Mouse (Mus musculus): ENCODE measurements at regions not wholly inside any gene's neighbourhood (a gene's known extent, or its start where the extent isn't known, plus 50 kb on each side); places are given as distances from the start of the nearest gene placed in this dataset.

DNA sequence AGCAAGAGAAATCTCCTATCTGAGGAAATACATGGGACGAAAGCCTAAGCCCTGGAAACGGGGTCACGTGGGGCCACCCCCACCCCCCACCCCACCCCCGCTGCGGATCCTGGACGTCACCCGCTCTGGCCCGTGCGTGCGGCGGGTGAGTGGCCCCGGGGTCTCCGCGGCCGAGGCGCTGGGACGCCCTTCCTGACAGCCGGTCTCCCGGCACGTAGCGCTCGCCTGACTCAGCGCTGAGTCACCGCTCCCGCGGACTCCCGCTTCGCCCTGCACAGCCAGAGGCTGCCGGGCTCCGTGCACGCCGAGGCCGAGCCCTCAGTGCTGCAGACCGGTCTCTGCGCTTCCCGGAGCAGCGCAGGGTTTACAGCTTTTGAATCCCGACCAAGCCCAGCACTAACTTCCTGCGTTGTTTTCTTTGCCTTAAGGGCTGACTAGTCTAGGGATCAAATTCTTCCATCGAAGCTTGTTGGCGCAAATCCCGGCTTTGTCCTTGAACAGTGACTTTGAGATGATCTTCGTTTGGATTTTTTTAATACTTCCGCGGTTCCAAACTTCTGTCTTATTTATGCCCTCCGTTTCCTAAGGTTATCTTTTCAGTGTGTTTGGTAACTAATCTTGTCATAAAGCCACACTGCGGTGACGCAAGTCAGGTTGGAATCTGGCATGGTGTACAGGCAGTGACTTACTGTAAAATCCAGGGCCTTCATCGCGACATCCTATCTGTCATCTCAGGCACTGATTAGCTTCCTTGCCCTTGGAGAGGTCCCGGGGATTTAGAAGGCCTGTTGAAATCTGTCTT is 79.8 kb downstream of the Arrdc3 start:
- H3K27ac ChIP-seq = peak overlapping the region; percentile 88
- 2% methylated on average over 51 of the region's 51 CpGs for WGBS

DNA sequence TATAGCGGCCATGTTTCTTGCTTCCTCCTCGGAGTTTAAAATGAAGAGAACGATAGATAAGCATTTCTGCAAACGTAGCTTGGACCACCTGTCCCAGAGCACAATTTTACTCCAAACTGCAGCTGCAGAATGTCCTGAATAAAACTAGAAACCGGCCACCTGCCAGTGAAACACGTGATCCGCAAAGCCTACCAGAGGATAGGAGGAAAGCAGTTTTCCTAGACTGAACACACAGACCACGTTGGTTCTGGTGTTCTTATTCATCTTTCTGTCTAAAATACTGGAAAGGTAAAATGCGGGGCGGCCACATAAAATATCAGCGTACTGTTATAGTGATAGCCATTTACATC is 80.4 kb downstream of the Arrdc3 start:
- H3K36me3 ChIP-seq = no peaks in the 10 kb centered on the region
- DNase-seq (ENCODE audit: low spot score) = no peak
- 64% methylated on average over 11 of the region's 11 CpGs for WGBS
- H3K4me3 ChIP-seq = peak overlapping the region; percentile 57; the same call in 1 of the 2 replicates
- H3K27me3 ChIP-seq (ENCODE audit: insufficient read depth, poor library complexity, severe bottlenecking) = no peaks in the 10 kb centered on the region
- peak overlapping the region; percentile 88 for H3K27ac ChIP-seq
- no peaks in the 10 kb centered on the region for H3K9me3 ChIP-seq
- peaks cover 10% of the 10 kb centered on the region; the same call in 1 of the 2 replicates for H3K4me1 ChIP-seq

More for the DNA sequence above, 79.8 kb downstream of the Arrdc3 start:
- Histone ChIP-seq H3K4me1 (0 out of 2 replicates have a peak, but pooled peaks cover 7% of the 10 kb centered on the region), H3K9me3 (no peaks in the 10 kb centered on the region), H3K4me3 (peak overlapping the region; percentile 57), H3K36me3 (no peaks in the 10 kb centered on the region), H3K27me3 (ENCODE audit: insufficient read depth, poor library complexity, severe bottlenecking) (no peaks in the 10 kb centered on the region)
- DNase-seq (ENCODE audit: low spot score) = peak; percentile 93

DNA sequence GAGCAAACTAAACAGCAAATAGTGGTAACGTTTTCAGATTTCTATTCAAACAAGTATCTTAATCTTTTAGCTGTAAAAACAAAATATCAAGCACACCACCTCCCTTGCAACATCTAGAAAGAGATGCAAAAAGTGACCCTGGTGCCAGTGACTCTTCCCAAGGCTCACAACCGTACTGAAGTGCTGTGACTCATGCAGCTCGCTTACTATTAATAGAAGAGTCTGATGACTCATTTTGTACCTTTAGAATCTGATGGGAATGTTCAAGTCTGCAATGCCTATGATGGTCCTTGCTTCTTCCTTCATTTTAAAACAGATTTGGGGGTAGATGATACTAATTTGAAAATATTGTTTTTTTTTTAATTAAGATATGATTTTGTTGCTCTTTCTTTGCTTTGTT is 88.5 kb downstream of the Arrdc3 start:
- Histone ChIP-seq H3K27ac (no peak overlapping the region), H3K27me3 (ENCODE audit: insufficient read depth, poor library complexity, severe bottlenecking) (no peaks in the 10 kb centered on the region), H3K9me3 (no peaks in the 10 kb centered on the region), H3K36me3 (no peaks in the 10 kb centered on the region), H3K4me3 (no peak overlapping the region), H3K4me1 (peaks cover 3% of the 10 kb centered on the region)
- DNase-seq (ENCODE audit: low spot score) = no peak
- WGBS = 56% methylated on average over 3 of the region's 3 CpGs

DNA sequence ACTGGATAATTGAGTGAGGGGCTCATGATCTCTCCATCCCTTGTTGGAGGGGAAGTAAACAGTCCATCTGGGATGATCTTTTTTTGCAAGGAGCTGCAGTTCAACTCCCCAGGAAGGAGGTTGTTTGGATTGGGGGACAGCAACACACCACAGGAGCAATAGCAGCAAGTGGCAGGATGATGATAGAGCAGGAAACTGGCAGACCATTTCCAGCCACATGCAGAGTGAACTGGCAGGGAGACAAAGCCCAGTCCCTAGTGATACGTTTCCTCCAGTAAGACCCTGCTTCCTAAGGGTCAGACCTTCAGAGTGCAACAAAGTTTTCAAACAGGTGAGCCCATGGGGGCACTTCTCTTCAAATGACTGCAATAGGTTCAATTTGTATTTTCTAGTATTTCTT is 91.2 kb downstream of the Arrdc3 start:
- no peaks in the 10 kb centered on the region for H3K9me3 ChIP-seq
- 55% methylated on average over 1 of the region's 1 CpGs for WGBS

DNA sequence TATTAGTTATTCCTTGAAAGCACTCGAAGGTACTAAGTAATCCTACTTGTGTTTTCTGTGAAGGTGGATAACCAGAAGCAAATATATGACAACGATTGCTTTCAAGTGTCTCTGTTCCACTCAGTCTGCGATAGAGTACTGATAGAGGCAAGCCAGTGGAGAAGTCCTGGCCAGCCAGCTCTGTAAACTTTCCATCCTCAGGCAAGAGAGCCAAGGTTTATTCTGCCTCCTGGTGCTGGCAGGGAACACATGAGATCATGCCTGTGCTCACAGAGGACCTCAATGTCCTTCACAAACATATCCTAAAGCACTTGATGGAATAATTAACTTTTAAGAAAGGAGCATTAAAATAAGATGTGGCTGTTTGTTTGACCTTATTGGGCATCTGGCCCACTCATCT is 94.1 kb downstream of the Arrdc3 start:
- Histone ChIP-seq H3K36me3 (no peaks in the 10 kb centered on the region), H3K4me3 (no peak overlapping the region), H3K9me3 (no peaks in the 10 kb centered on the region), H3K27ac (no peak overlapping the region), H3K27me3 (ENCODE audit: insufficient read depth, poor library complexity, severe bottlenecking) (no peaks in the 10 kb centered on the region), H3K4me1 (no peaks in the 10 kb centered on the region)
- no peak for DNase-seq (ENCODE audit: low spot score)
- WGBS = 63% methylated on average over 3 of the region's 3 CpGs

More for the DNA sequence above, 91.2 kb downstream of the Arrdc3 start:
- Histone ChIP-seq H3K27ac (no peak overlapping the region; the same call in 1 of the 2 replicates), H3K27me3 (ENCODE audit: insufficient read depth, poor library complexity, severe bottlenecking) (no peaks in the 10 kb centered on the region), H3K4me3 (no peak overlapping the region), H3K36me3 (no peaks in the 10 kb centered on the region), H3K4me1 (no peaks in the 10 kb centered on the region; the same call in 1 of the 2 replicates)
- DNase-seq (ENCODE audit: low spot score) = no peak

DNA sequence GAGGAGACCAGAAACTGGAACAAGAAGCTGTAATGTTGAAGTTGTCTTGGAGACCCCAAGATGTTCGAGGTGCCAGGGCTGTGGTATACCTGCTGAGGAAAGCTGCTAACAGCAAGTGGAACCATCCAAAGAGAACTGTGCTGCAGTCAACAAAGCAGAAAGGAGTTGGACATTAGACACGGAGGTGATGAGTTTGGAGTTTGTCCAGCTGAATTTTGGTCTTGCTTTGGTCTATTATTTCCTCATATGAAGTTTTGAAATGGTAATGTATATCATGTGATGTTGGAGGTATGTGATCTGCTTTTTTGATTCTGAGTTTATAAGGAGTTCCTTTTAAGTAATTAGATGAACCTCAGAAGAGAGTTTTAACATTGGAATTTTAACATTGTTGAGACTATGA is 98.0 kb downstream of the Arrdc3 start:
- H3K27me3 ChIP-seq (ENCODE audit: insufficient read depth, poor library complexity, severe bottlenecking) = no peaks in the 10 kb centered on the region
- no peak overlapping the region for H3K27ac ChIP-seq
- 78% methylated on average over 2 of the region's 2 CpGs for WGBS
- H3K4me3 ChIP-seq = no peak overlapping the region
- DNase-seq (ENCODE audit: low spot score) = no peak
- H3K4me1 ChIP-seq = no peaks in the 10 kb centered on the region
- no peaks in the 10 kb centered on the region for H3K9me3 ChIP-seq
- no peaks in the 10 kb centered on the region for H3K36me3 ChIP-seq

DNA sequence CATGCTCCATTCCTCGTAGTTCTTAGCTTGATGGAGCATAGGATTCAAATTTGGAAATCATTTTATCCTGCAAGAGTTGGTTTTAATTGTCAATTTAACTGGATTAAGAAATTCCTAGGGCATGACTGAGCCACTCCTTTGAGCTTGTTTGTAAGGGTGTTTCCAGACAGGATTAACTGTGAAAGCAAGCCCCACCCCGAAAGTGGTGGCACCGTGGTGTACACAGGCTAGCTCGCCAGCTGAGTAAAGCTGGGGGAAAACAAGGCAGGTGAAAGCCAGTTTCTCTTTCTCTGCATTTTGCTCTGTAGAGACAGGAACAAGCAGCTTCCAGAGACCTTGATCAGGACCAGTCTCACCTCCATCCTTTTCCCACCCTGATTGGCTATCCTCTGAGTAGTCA is 103.5 kb downstream of the Arrdc3 start:
- no peak overlapping the region for H3K4me3 ChIP-seq
- no peaks in the 10 kb centered on the region for H3K27me3 ChIP-seq (ENCODE audit: insufficient read depth, poor library complexity, severe bottlenecking)
- no peak for DNase-seq (ENCODE audit: low spot score)
- peaks cover 14% of the 10 kb centered on the region for H3K4me1 ChIP-seq
- WGBS = 51% methylated on average over 4 of the region's 4 CpGs
- no peaks in the 10 kb centered on the region for H3K9me3 ChIP-seq
- H3K36me3 ChIP-seq = no peaks in the 10 kb centered on the region
- no peak overlapping the region for H3K27ac ChIP-seq

DNA sequence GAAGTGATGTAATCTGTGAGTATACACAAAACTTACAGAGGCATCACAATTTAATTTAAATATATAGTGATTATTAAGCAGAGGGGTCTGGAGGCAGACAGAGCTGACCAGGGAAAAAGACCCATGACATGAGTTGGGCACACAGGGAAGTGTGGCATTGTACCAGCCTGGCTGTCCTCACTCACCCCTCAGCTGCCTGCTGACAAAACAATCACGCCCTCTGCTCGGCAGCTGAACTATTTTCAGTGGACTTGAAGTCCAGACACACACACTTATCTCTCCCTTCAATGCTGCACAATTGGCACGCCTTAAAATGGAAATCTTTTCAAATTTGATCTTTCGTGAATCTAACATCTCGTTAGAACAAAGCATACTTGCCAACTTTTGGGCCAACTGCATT is 106.6 kb downstream of the Arrdc3 start:
- no peaks in the 10 kb centered on the region for H3K9me3 ChIP-seq
- H3K27me3 ChIP-seq (ENCODE audit: insufficient read depth, poor library complexity, severe bottlenecking) = no peaks in the 10 kb centered on the region
- WGBS = 39% methylated on average over 5 of the region's 5 CpGs
- DNase-seq (ENCODE audit: low spot score) = no peak
- 0 out of 2 replicates have a peak overlapping the region, but pooled peaks have one; percentile 56 for H3K27ac ChIP-seq
- no peaks in the 10 kb centered on the region for H3K36me3 ChIP-seq
- peaks cover 25% of the 10 kb centered on the region for H3K4me1 ChIP-seq
- H3K4me3 ChIP-seq = no peak overlapping the region

DNA sequence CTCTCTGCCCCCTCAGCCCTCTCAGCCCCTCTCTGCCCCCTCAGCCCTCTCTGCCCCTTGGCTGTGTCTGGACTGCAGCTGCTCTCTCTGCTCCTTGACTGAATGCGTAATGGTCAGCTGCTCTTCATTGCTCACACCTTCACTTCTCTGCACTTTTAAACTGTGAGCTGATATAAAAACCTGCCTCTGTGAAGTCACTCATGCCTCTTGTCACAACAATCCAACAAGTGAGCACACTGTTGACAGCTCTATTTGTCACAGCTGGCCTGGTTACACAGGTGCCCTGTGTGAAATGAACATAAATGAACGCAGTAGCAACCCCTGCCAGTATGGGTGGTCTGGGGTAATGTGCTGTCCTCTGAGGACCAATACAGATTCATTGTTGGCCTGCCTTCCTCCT is 109.2 kb downstream of the Arrdc3 start:
- peak overlapping the region; percentile 52; the same call in 1 of the 2 replicates for H3K27ac ChIP-seq
- 42% methylated on average over 2 of the region's 2 CpGs for WGBS
- H3K27me3 ChIP-seq (ENCODE audit: insufficient read depth, poor library complexity, severe bottlenecking) = no peaks in the 10 kb centered on the region
- H3K36me3 ChIP-seq = no peaks in the 10 kb centered on the region
- no peaks in the 10 kb centered on the region for H3K9me3 ChIP-seq
- H3K4me1 ChIP-seq = peaks cover 25% of the 10 kb centered on the region
- peak; percentile 80 for DNase-seq (ENCODE audit: low spot score)
- no peak overlapping the region for H3K4me3 ChIP-seq

DNA sequence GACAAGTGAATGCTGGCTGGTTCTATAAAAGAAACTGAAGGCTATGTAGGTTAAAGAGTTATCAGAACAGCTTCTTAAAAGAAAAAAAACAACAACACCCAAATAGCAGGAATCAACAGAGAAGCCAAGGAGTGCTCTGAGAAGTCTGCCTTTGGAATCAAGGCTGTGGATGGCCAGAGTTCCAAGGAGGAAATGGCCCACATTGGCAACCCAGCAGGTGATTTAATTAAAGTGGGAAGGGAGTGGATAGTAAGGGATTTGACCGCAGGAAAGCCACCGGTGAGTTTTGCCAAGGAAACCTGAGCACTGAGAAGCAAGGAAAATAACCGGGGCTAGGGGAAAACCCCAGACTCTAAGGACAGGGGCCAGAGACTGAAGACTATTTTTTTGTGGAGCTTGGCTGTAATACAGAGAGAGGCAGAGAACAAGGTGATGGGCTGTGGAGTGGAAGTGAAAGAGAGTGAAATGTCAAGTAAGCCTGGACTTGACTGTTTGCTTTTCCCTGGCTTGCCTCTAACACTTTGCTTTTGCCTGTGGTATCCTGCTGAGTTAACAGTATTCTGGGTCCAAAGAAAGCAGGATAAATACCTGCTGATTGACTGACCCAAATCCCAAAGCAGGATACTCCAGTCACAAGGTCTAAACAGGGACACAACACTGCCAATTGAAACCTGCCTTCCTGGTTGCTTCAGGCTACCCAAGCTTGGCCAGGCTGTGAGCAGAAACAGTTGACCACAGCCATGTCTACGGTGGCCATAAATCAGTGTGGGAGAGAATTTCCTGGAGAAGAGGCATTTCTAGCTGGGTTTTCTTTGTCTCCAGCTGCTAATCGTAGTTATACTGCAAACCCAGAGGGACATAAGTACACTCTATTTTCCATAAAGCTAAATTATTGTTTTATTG is 125.9 kb downstream of the Arrdc3 start:
- H3K4me1 ChIP-seq = no peaks in the 10 kb centered on the region
- no peaks in the 10 kb centered on the region for H3K27me3 ChIP-seq (ENCODE audit: insufficient read depth, poor library complexity, severe bottlenecking)
- H3K27ac ChIP-seq = no peak overlapping the region
- H3K4me3 ChIP-seq = no peak overlapping the region
- WGBS = 35% methylated on average over 5 of the region's 5 CpGs
- no peaks in the 10 kb centered on the region for H3K36me3 ChIP-seq
- no peak for DNase-seq (ENCODE audit: low spot score)
- H3K9me3 ChIP-seq = no peaks in the 10 kb centered on the region

DNA sequence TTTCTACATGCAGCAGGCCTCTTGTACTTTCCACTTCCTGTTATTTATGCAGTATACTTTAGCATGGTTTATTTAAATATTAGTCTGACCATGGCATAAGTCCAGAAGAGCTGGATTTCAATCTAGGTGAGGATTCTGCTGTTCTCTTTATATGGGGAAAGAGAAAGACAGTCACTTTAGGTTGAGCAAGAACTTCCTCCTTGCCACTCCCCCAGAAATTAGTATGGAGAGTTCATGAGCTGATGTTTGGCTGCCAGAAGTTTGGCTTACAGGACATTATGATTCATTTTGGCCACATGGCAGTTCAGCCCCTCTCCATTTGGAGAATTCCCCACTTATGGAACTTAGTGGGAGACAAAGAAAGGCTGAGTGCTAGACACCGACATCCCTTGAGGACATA is 130.8 kb downstream of the Arrdc3 start:
- Histone ChIP-seq H3K36me3 (no peaks in the 10 kb centered on the region), H3K27ac (no peak overlapping the region), H3K27me3 (ENCODE audit: insufficient read depth, poor library complexity, severe bottlenecking) (no peaks in the 10 kb centered on the region), H3K4me3 (no peak overlapping the region), H3K9me3 (no peaks in the 10 kb centered on the region), H3K4me1 (no peaks in the 10 kb centered on the region)
- DNase-seq (ENCODE audit: low spot score) = no peak
- 87% methylated on average over 1 of the region's 1 CpGs for WGBS

DNA sequence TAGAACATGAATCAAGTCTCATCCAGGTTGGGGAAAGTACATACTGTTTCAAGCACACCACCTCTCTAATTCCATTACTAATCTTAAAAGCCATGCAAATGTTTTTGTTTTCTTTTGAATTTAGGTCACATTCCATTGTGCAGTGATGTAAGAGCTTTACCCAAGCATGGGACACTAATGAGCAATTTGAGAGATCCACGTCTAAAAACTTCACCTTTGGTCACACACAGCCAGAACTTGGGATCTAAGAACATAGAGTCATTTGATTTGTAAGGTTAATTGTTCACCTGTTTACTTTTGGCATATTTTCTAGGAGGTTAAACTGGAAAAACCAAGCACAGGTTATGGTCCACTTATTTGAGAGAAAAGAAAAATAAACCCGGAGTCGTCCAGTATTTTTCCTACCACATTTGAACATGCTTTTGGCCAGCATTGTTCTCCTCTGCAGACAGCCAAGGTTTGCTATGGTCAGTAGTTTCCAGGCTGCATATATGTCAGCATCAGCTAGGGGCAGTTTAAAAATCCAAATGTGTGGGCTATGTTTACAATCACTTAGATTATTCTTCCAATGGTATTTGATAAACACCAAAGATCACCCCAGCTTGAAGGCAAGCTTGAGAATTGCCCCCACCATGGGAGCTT is 137.0 kb downstream of the Arrdc3 start:
- H3K27ac ChIP-seq = no peak overlapping the region
- H3K9me3 ChIP-seq = no peaks in the 10 kb centered on the region
- H3K4me3 ChIP-seq = no peak overlapping the region
- DNase-seq (ENCODE audit: low spot score) = no peak
- WGBS = 82% methylated on average over 3 of the region's 3 CpGs
- H3K27me3 ChIP-seq (ENCODE audit: insufficient read depth, poor library complexity, severe bottlenecking) = no peaks in the 10 kb centered on the region
- H3K36me3 ChIP-seq = no peaks in the 10 kb centered on the region
- no peaks in the 10 kb centered on the region for H3K4me1 ChIP-seq

DNA sequence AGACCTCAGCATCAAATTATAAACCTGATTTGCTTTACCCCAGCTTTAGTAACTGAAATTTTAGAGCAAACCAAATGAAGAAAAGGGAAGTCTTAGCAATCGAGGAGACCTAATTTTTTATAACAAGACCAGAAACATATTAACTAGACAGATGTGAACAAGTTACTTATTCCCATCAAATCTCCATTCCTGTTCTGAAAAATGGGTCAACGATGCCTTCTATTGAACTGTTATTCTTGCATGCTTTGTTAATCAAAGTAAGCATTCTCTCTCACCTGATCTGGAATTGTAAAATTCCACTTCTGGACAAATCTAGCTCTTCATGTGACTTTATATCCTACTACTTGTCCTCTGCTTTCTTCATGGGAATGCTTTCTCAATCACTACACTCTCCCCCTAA is 137.6 kb downstream of the Arrdc3 start:
- H3K4me3 ChIP-seq = no peak overlapping the region
- H3K9me3 ChIP-seq = no peaks in the 10 kb centered on the region
- H3K27ac ChIP-seq = no peak overlapping the region
- DNase-seq (ENCODE audit: low spot score) = no peak
- no peaks in the 10 kb centered on the region for H3K4me1 ChIP-seq
- no peaks in the 10 kb centered on the region for H3K36me3 ChIP-seq
- no peaks in the 10 kb centered on the region for H3K27me3 ChIP-seq (ENCODE audit: insufficient read depth, poor library complexity, severe bottlenecking)
- 86% methylated on average over 2 of the region's 2 CpGs for WGBS
